Mouse (Mus musculus) CH12.LX (cell line): Measurements from ENCODE around the gene Wdr81. TPM values are rescaled to one million over a fixed set of nuclear protein-coding genes. Genes with fewer than 3 reads are reported as not detected.

ENCODE experiments used
- DNase-seq: peaks from one replicate; pipeline ENCODE4 v3.0.0-alpha.2; 2013; ENCODE audit errors: extremely low read depth
- H3K27ac ChIP-seq: 2 replicates; pipeline ENCODE4 v1.5.1; 2012; ENCODE audit warnings: low read depth, mild to moderate bottlenecking, control low read depth, moderate library complexity; ENCODE audit not compliant: insufficient read depth
- H3K27me3 ChIP-seq: replicated peaks from 2 replicates; pipeline ENCODE3; 2012; ENCODE audit warnings: inconsistent platforms
- H3K36me3 ChIP-seq, 2 experiments: replicated peaks in 1 of 2; 2 replicates each; pipeline versions ENCODE3 to v1.6.1; 2012; ENCODE audit warnings: inconsistent platforms in 1 of 2, low read length in 1 of 2, mild to moderate bottlenecking in 1 of 2, mixed read lengths in 1 of 2, moderate library complexity in 1 of 2; ENCODE audit not compliant: control insufficient read depth in 1 of 2, insufficient read depth in 1 of 2
- H3K4me1 ChIP-seq, 2 experiments: 2 replicates each; pipeline ENCODE4 v1.6.1; 2012; ENCODE audit warnings: inconsistent platforms in 1 of 2, moderate library complexity in 1 of 2; ENCODE audit not compliant: insufficient read depth in 2 of 2, control insufficient read depth in 1 of 2
- H3K4me2 ChIP-seq: 2 replicates; pipeline ENCODE4 v1.6.1; 2012; ENCODE audit warnings: low read depth, mild to moderate bottlenecking, control low read depth; ENCODE audit not compliant: poor library complexity, insufficient read depth, severe bottlenecking
- H3K4me3 ChIP-seq, 3 experiments: fragments of 150-350 bp in 1 of 3; sonication (generic) in 1 of 3; replicated peaks in 1 of 3; 2 replicates each; pipeline versions ENCODE3 to v1.5.1; 2011 to 2012; ENCODE audit warnings: low read depth in 2 of 3, low read length in 2 of 3, mild to moderate bottlenecking in 2 of 3, moderate library complexity in 2 of 3, control low read depth in 1 of 3, improper control_type of control experiment in 1 of 3, inconsistent platforms in 1 of 3, mixed read lengths in 1 of 3; ENCODE audit not compliant: poor library complexity in 1 of 3
- H3K79me2 ChIP-seq: replicated peaks from 2 replicates; pipeline ENCODE4 v1.6.1; 2012; ENCODE audit warnings: mild to moderate bottlenecking, moderate library complexity; ENCODE audit not compliant: control insufficient read depth, poor library complexity, insufficient read depth, severe bottlenecking; ENCODE audit errors: extremely low read depth
- H3K9ac ChIP-seq: 2 replicates; pipeline ENCODE4 v1.6.1; 2012; ENCODE audit warnings: low read depth, mild to moderate bottlenecking, control low read depth, moderate library complexity; ENCODE audit not compliant: insufficient read depth
- H3K9me3 ChIP-seq: replicated peaks from 2 replicates; pipeline ENCODE3; 2012; ENCODE audit warnings: low read length, inconsistent platforms, mixed read lengths
- BHLHE40 ChIP-seq: IDR thresholded peaks from 2 replicates; pipeline ENCODE4 v1.6.1; 2011; ENCODE audit warnings: mild to moderate bottlenecking, low read depth, low read length, improper control_type of control experiment
- CHD1 ChIP-seq: IDR thresholded peaks from 2 replicates; pipeline ENCODE4 v1.6.1; 2012; ENCODE audit warnings: low read depth, low read length, improper control_type of control experiment, inconsistent platforms
- CHD2 ChIP-seq: IDR thresholded peaks from 2 replicates; pipeline ENCODE4 v1.6.1; 2011; ENCODE audit warnings: low read length, improper control_type of control experiment
- CTCF ChIP-seq, 2 experiments: IDR thresholded peaks in 1 of 2; conservative IDR thresholded peaks in 1 of 2; 2 replicates each; pipeline ENCODE4 v1.5.1; 2011 to 2012; ENCODE audit warnings: low read depth in 2 of 2, low read length in 2 of 2, improper control_type of control experiment in 1 of 2, inconsistent platforms in 1 of 2, mild to moderate bottlenecking in 1 of 2, moderate library complexity in 1 of 2
- HCFC1 ChIP-seq: IDR thresholded peaks from 2 replicates; pipeline ENCODE4 v1.6.1; 2012; ENCODE audit warnings: low read depth, mild to moderate bottlenecking, inconsistent platforms, low read length, improper control_type of control experiment
- IRF4 ChIP-seq: IDR thresholded peaks from 2 replicates; pipeline ENCODE4 v1.6.1; 2014; ENCODE audit warnings: low read depth, mild to moderate bottlenecking, inconsistent platforms, low read length, improper control_type of control experiment
- JUN ChIP-seq: IDR thresholded peaks from 2 replicates; pipeline ENCODE4 v1.6.1; 2011; ENCODE audit warnings: low read depth, mild to moderate bottlenecking, low read length, improper control_type of control experiment, moderate library complexity; ENCODE audit not compliant: insufficient read depth
- JUND ChIP-seq: conservative IDR thresholded peaks from 2 replicates; pipeline ENCODE4 v1.6.1; 2011; ENCODE audit warnings: low read depth, low read length, improper control_type of control experiment
- MAZ ChIP-seq: IDR thresholded peaks from 2 replicates; pipeline ENCODE4 v1.6.1; 2012; ENCODE audit warnings: low read depth, mild to moderate bottlenecking, inconsistent platforms, low read length, improper control_type of control experiment, moderate library complexity
- MEF2A ChIP-seq: IDR thresholded peaks from 2 replicates; pipeline ENCODE4 v1.6.1; 2014; ENCODE audit warnings: low read depth, mild to moderate bottlenecking, inconsistent platforms, low read length, improper control_type of control experiment, borderline replicate concordance
- MXI1 ChIP-seq: IDR thresholded peaks from 2 replicates; pipeline ENCODE4 v1.6.1; 2011; ENCODE audit warnings: mild to moderate bottlenecking, low read depth, low read length, improper control_type of control experiment
- NELFE ChIP-seq: IDR thresholded peaks from 2 replicates; pipeline ENCODE4 v1.6.1; 2011; ENCODE audit warnings: low read depth, low read length, improper control_type of control experiment
- PAX5 ChIP-seq: IDR thresholded peaks from 2 replicates; pipeline ENCODE4 v1.6.1; 2012; ENCODE audit warnings: low read length, inconsistent platforms, mixed read lengths
- RAD21 ChIP-seq: IDR thresholded peaks from 2 replicates; pipeline ENCODE4 v1.6.1; 2011; ENCODE audit warnings: low read depth, mild to moderate bottlenecking, low read length, improper control_type of control experiment, moderate library complexity
- SMC3 ChIP-seq: IDR thresholded peaks from 2 replicates; pipeline ENCODE4 v1.6.1; 2011; ENCODE audit warnings: low read depth, low read length, improper control_type of control experiment
- TBP ChIP-seq: conservative IDR thresholded peaks from 2 replicates; pipeline ENCODE4 v1.6.1; 2011; ENCODE audit warnings: low read depth, low read length, improper control_type of control experiment
- USF1 ChIP-seq: IDR thresholded peaks from 2 replicates; pipeline ENCODE4 v1.6.1; 2014; ENCODE audit warnings: low read depth, mild to moderate bottlenecking, inconsistent platforms, low read length, improper control_type of control experiment
- USF2 ChIP-seq: conservative IDR thresholded peaks from 2 replicates; pipeline ENCODE4 v1.6.1; 2011; ENCODE audit warnings: low read depth, low read length, improper control_type of control experiment
- ZC3H11A ChIP-seq: IDR thresholded peaks from 2 replicates; pipeline ENCODE4 v1.6.1; 2012; ENCODE audit warnings: low read depth, mild to moderate bottlenecking, inconsistent platforms, low read length, improper control_type of control experiment
- ZKSCAN1 ChIP-seq: IDR thresholded peaks from 2 replicates; pipeline ENCODE4 v1.6.1; 2012; ENCODE audit warnings: low read depth, inconsistent platforms, low read length, improper control_type of control experiment, borderline replicate concordance
- dilution Hi-C: fragments of 300-500 bp; cut with MboI; formaldehyde crosslinking; loops from 2 replicates; pipeline ENCODE4 v1.14.3; 2020; ENCODE audit warnings: low sequenced_read_pairs; ENCODE audit not compliant: extremely low pct_unique_long_range_greater_than_20kb, extremely low pct_ligation_motif_present
- in situ Hi-C: fragments of 300-500 bp; cut with MboI; formaldehyde crosslinking; loops from 3 replicates; pipeline ENCODE4 v1.14.3; 2019; ENCODE audit warnings: low sequenced_read_pairs, low pct_ligation_motif_present, low pct_unique_long_range_greater_than_20kb, mixed read lengths
- polyA plus RNA-seq: library from polyadenylated mRNA; unstranded; fragments of >175 nt; gene quantifications from 2 replicates; pipeline ENCODE4 v1.2.1, GENCODE M21; 2012; ENCODE audit warnings: low read depth; ENCODE audit not compliant: insufficient read length
- total RNA-seq, 2 experiments: library from RNA; depleted of rRNA; stranded (reverse); fragments of 300-350 nt in 1 of 2; fragments of >200 nt in 1 of 2; gene quantifications; 2 replicates each; pipeline ENCODE4 v1.2.3; 2012 to 2014

Gene Wdr81
- total and polyA plus RNA-seq, 3 experiments: 3.1 to 16.3 (median 13.7) TPM

DNA sequence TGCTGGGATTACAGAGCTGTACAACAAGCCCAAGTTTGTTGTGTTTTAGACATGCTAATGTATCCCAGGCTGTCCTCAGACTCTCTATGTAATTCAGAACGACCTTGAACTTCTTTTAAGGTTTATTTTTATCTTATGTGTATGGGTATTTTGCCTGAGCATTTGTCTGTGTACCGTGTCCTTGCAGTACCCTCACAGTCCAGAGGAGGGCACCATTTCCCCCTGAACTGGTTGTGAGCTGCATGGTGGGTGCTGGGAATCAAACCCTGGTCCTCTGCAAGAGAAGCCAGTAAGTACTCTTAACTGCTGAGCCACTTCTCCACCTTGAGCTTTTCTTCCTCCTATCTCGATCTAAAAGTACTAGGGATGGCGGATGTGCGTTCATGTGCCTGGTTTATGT, 20.4 kb downstream of the Wdr81 start:
- H3K79me2 ChIP-seq: no peaks in the 10 kb centered on the region
- peaks cover 0 to 10% of the 10 kb centered on the region in 2 experiments; a peak in 3 of 4 replicates for H3K4me1 ChIP-seq
- no peak overlapping the region for H3K4me3 ChIP-seq
- H3K27ac ChIP-seq: no peak overlapping the region
- H3K9me3 ChIP-seq: peaks cover 11% of the 10 kb centered on the region
- DNase-seq: no peak
- no peak for TF ChIP-seq IRF4
- no peak for TF ChIP-seq USF2
- no peak for TF ChIP-seq MAZ
- peak; percentile 41 to 47; a peak in 3 of 4 replicates for TF ChIP-seq CTCF (conservative IDR thresholded peaks at IDR 0.05 in 1 of 2, IDR thresholded peaks at IDR 0.05 in 1 of 2; ENCODE audit: low read depth in 2 of 2, low read length in 2 of 2)
- no peak for TF ChIP-seq HCFC1
- peak; percentile 22 for TF ChIP-seq RAD21
- peak; percentile 24; the same call in 1 of the 2 replicates for TF ChIP-seq SMC3
- no peak overlapping the region for H3K4me2 ChIP-seq
- H3K36me3 ChIP-seq: peaks cover 0 to 1% of the 10 kb centered on the region in 2 experiments
- in situ Hi-C loops: no loop called here
- H3K27me3 ChIP-seq: no peaks in the 10 kb centered on the region
- dilution Hi-C loops: no loop called here
- no peak overlapping the region for H3K9ac ChIP-seq

DNA sequence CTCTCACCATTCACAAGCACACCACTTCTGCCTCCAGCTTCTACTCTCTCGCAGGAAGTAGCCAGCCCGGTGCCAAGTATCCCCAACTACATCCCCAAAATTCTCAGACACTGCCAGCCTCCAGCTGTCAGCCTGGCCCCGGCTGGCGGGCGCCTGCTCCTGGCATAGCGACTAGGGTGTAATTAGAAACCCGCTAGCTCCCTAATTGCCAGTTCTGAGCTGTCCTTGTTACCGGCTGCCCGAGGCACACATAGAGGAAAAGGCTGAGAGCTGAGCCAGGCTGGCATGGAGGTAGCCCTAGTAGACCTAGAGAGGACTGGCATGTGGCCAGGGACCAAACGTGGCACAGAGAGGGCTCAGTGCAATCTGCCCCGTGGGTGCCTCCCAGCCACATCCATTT, 23.2 kb downstream of the Wdr81 start:
- TF ChIP-seq JUN (no peak), MEF2A (no peak), CHD2 (no peak), NELFE (no peak), PAX5 (no peak), JUND (no peak), MXI1 (no peak), ZKSCAN1 (no peak), USF2 (no peak), CTCF (conservative IDR thresholded peaks at IDR 0.05 in 1 of 2, IDR thresholded peaks at IDR 0.05 in 1 of 2; ENCODE audit: low read depth in 2 of 2, low read length in 2 of 2) (no peak), CHD1 (no peak), ZC3H11A (no peak), TBP (no peak), MAZ (no peak), USF1 (no peak), BHLHE40 (no peak)
- TF ChIP-seq, all 38 proteins: peak for 0
- Histone ChIP-seq H3K9me3 (peaks cover 11% of the 10 kb centered on the region), H3K27ac (no peak overlapping the region), H3K4me1 (peaks cover 4 to 20% of the 10 kb centered on the region in 2 experiments; a peak in 3 of 4 replicates), H3K9ac (no peak overlapping the region), H3K27me3 (no peaks in the 10 kb centered on the region), H3K79me2 (no peaks in the 10 kb centered on the region), H3K4me2 (no peak overlapping the region), H3K36me3 (peaks cover 0 to 1% of the 10 kb centered on the region in 2 experiments), H3K4me3 (no peak overlapping the region)
- in situ Hi-C loops: no loop called here
- dilution Hi-C loops: no loop called here
- DNase-seq: no peak
